Mouse (Mus musculus) bone marrow macrophage, adult 2 months (primary cell): ENCODE results near the gene Mbd4.

Source experiments
- CTCF ChIP-seq: IDR thresholded peaks from 2 replicates; pipeline ENCODE4 v1.5.1; 2012; ENCODE audit warnings: low read depth, mild to moderate bottlenecking, low read length, moderate library complexity
- POLR2A ChIP-seq: IDR thresholded peaks from 2 replicates; pipeline ENCODE4 v1.6.1; 2012; ENCODE audit warnings: mild to moderate bottlenecking, low read depth, low read length, borderline replicate concordance

DNA sequence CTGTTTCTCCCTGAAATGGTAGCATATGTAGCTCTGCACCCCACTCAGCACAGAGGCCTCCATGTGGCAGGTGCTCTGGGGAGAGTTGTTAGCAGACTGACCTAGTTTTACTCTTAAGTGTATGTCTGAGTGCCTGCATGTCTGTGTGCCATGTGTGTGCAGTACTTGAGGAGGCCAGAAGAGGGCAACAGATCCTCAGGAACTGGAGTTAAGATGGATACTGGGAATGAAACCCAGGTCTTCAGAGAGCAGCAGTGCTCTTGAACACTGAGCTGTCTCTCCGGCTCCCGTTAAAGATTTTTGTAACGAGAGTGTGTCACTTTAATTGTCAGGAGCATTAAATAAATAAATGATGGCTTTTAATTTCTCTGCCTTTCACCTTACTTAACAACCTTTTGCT, 35.1 kb upstream of the Mbd4 start:
- 0 out of 2 replicates have a peak, but pooled peaks have one; percentile 29 for TF ChIP-seq CTCF
- TF ChIP-seq POLR2A, result no peak
